Mouse (Mus musculus): ENCODE measurements around the gene Xpot.

Xpot gene

GRCm38 (mm10) chr10:121626186-121626882, at the start of gene Xpot:
TSS of gene Xpot (minus strand) at chr10:121626332.
- CTCF ChIA-PET = no interaction called here

GRCm38 (mm10) chr10:121669103-121669502, 43.0 kb upstream of the Xpot start:
- CTCF ChIA-PET = no interaction called here

GRCm38 (mm10) chr10:121665631-121666145, 39.6 kb upstream of the Xpot start:
- CTCF ChIA-PET = no interaction called here

GRCm38 (mm10) chr10:121663599-121663998, 37.5 kb upstream of the Xpot start:
- CTCF ChIA-PET = no interaction called here

- CTCF ChIA-PET = no interaction called here
Measured at GRCm38 (mm10) chr10:121662711-121663110, 36.6 kb upstream of the Xpot start.

GRCm38 (mm10) chr10:121655907-121656306, 29.8 kb upstream of the Xpot start:
- CTCF ChIA-PET = no interaction called here

GRCm38 (mm10) chr10:121653079-121653478, 26.9 kb upstream of the Xpot start:
- CTCF ChIA-PET = interaction anchor here (1.1 kb wide), 1 partner anchor 10 kb away, joined by 3 read pairs; no protein-coding TSS in a partner anchor

GRCm38 (mm10) chr10:121646294-121646693, 20.2 kb upstream of the Xpot start:
- CTCF ChIA-PET = interaction anchor here (0.7 kb wide), 1 partner anchor 432 kb away, joined by 3 read pairs; no protein-coding TSS in a partner anchor

- CTCF ChIA-PET = interaction anchor here (1.4 kb wide), 1 partner anchor 11 kb away, joined by 3 read pairs; no protein-coding TSS in a partner anchor
Measured at GRCm38 (mm10) chr10:121642054-121642947, 16.2 kb upstream of the Xpot start.

GRCm38 (mm10) chr10:121641272-121642053, 15.3 kb upstream of the Xpot start, which contains the start of gene D930020B18Rik:
TSS of gene D930020B18Rik (plus strand) at chr10:121641588.
- CTCF ChIA-PET = no interaction called here

GRCm38 (mm10) chr10:121640944-121641271, 14.8 kb upstream of the Xpot start:
- CTCF ChIA-PET = interaction anchor here (0.6 kb wide), 1 partner anchor 1433 kb away, joined by 3 read pairs; no protein-coding TSS in a partner anchor

- CTCF ChIA-PET = interaction anchor here (0.6 kb wide), 2 partner anchors 37 to 1434 kb away, joined by 3 read pairs; no protein-coding TSS in a partner anchor
Measured at GRCm38 (mm10) chr10:121640150-121640930, 14.2 kb upstream of the Xpot start.

GRCm38 (mm10) chr10:121639573-121639972, 13.4 kb upstream of the Xpot start:
- CTCF ChIA-PET = no interaction called here

GRCm38 (mm10) chr10:121636276-121636675, 10.1 kb upstream of the Xpot start:
- CTCF ChIA-PET = no interaction called here

- CTCF ChIA-PET = no interaction called here
Measured at GRCm38 (mm10) chr10:121634159-121634558, 8.0 kb upstream of the Xpot start.

GRCm38 (mm10) chr10:121628561-121629040, 2.5 kb upstream of the Xpot start:
- CTCF ChIA-PET = no interaction called here

GRCm38 (mm10) chr10:121627216-121627852, 1.2 kb upstream of the Xpot start:
- CTCF ChIA-PET = no interaction called here

GRCm38 (mm10) chr10:121625407-121626185, 536 bp downstream of the Xpot start:
- CTCF ChIA-PET = interaction anchor here (0.6 kb wide), 1 partner anchor 293 kb away, joined by 3 read pairs; no protein-coding TSS in a partner anchor

- CTCF ChIA-PET = interaction anchor here (0.6 kb wide), 1 partner anchor 293 kb away, joined by 3 read pairs; no protein-coding TSS in a partner anchor
Measured at GRCm38 (mm10) chr10:121625006-121625405, 1.1 kb downstream of the Xpot start.
